Mouse (Mus musculus) forebrain, embryonic 10.5 days (tissue): ENCODE measurements around the gene Dlec1. TPM values are rescaled to one million over a fixed set of nuclear protein-coding genes. Genes with fewer than 3 reads are reported as not detected.
A peak's percentile ranks its signal among the peaks of the same experiment; 100 is the strongest.

Experiments
- DNase-seq: peaks from one replicate; pipeline ENCODE4 v3.0.0-alpha.2; 2017; ENCODE audit warnings: low spot score; ENCODE audit errors: extremely low spot score
- H3K27ac ChIP-seq: fragments of 300-500 bp; sonication (generic); 2 replicates; pipeline ENCODE4 v1.5.1; 2016; ENCODE audit warnings: mild to moderate bottlenecking
- H3K27me3 ChIP-seq: fragments of 300-500 bp; sonication (generic); 2 replicates; pipeline ENCODE4 v1.6.1; 2016; ENCODE audit warnings: mild to moderate bottlenecking; ENCODE audit not compliant: poor library complexity, severe bottlenecking
- H3K36me3 ChIP-seq: fragments of 300-500 bp; sonication (generic); replicated peaks from 2 replicates; pipeline ENCODE4 v1.6.1; 2016; ENCODE audit warnings: mild to moderate bottlenecking, moderate library complexity
- H3K4me1 ChIP-seq: fragments of 300-500 bp; sonication (generic); 2 replicates; pipeline ENCODE4 v1.6.1; 2016
- H3K4me3 ChIP-seq: fragments of 300-500 bp; sonication (generic); 2 replicates; pipeline ENCODE4 v1.5.1; 2016; ENCODE audit warnings: mild to moderate bottlenecking, moderate library complexity
- H3K9me3 ChIP-seq: fragments of 300-500 bp; sonication (generic); 2 replicates; pipeline ENCODE4 v1.6.1; 2016; ENCODE audit warnings: mild to moderate bottlenecking, moderate library complexity
- WGBS: fragments of 180-500 bp; shearing (Covaris S2); methylation state at CpG from one replicate; pipeline ENCODE4 v1.1.7; 2016; 5-methylcytosine and 5-hydroxymethylcytosine counted together
- polyA plus RNA-seq: library from polyadenylated mRNA; unstranded; fragments of >200 nt; fragmentation: Nextera tagmentation; extraction: Ambion mirVana; gene quantifications from 2 replicates; pipeline ENCODE4 v1.2.1, GENCODE M21; 2016

Gene Dlec1
- polyA plus RNA-seq = 1.1 and 2.1 TPM in 2 replicates

- peak within 1 kb of the TSS; percentile 68 for H3K27ac ChIP-seq
- 4% methylated on average over 44 of the region's 44 CpGs for WGBS
- H3K4me1 ChIP-seq = peaks cover 32% of the 10 kb centered on the region
- H3K4me3 ChIP-seq = peak within 1 kb of the TSS; percentile 76
- no peaks in the 10 kb centered on the region for H3K9me3 ChIP-seq
- peaks cover 19% of the 10 kb centered on the region for H3K27me3 ChIP-seq
- H3K36me3 ChIP-seq = no peaks in the 10 kb centered on the region
- DNase-seq = peak; percentile 82
These were observed at the start of gene Dlec1 for GRCm38 (mm10) chr9:119101992-119102782. TSS of gene Dlec1 (plus strand) at chr9:119102478.

- Histone ChIP-seq H3K9me3 (no peaks in the 10 kb centered on the region), H3K4me1 (peaks cover 41% of the 10 kb centered on the region), H3K27me3 (peaks cover 51% of the 10 kb centered on the region), H3K27ac (no peak overlapping the region), H3K4me3 (no peak overlapping the region), H3K36me3 (no peaks in the 10 kb centered on the region)
- DNase-seq = no peak
- 80% methylated on average over 9 of the region's 9 CpGs for WGBS
These were observed 48.2 kb upstream of the Dlec1 start for GRCm38 (mm10) chr9:119053964-119054576.

DNA sequence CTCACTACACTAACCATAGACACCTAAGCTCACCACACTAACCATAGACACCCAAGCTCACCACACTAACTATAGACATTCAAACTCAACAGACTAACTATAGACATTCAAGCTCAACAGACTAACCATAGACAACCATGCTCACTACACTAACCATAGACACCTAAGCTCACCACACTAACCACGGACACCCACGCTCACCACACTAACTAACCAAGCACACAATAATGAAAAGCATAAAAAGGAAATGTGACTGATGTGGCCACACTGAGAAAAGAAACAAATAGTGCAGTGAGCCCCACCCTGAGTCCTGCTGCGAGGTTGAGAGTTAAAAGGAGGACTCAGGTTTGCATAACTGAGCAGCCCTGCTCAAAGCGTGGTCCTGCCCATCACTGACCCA is 46.9 kb upstream of the Dlec1 start:
- DNase-seq = no peak
- no peaks in the 10 kb centered on the region for H3K9me3 ChIP-seq
- H3K36me3 ChIP-seq = no peaks in the 10 kb centered on the region
- no peak overlapping the region for H3K4me3 ChIP-seq
- H3K4me1 ChIP-seq = peaks cover 41% of the 10 kb centered on the region
- 89% methylated on average over 4 of the region's 4 CpGs for WGBS
- H3K27me3 ChIP-seq = peaks cover 51% of the 10 kb centered on the region
- no peak overlapping the region for H3K27ac ChIP-seq

- H3K27me3 ChIP-seq = peaks cover 25% of the 10 kb centered on the region
- no peaks in the 10 kb centered on the region for H3K9me3 ChIP-seq
- 81% methylated on average over 7 of the region's 7 CpGs for WGBS
- no peak for DNase-seq
- H3K27ac ChIP-seq = no peak overlapping the region
- H3K4me3 ChIP-seq = no peak overlapping the region
- peaks cover 33% of the 10 kb centered on the region for H3K4me1 ChIP-seq
- no peaks in the 10 kb centered on the region for H3K36me3 ChIP-seq
These were observed 44.0 kb upstream of the Dlec1 start for GRCm38 (mm10) chr9:119058245-119058644.

DNA sequence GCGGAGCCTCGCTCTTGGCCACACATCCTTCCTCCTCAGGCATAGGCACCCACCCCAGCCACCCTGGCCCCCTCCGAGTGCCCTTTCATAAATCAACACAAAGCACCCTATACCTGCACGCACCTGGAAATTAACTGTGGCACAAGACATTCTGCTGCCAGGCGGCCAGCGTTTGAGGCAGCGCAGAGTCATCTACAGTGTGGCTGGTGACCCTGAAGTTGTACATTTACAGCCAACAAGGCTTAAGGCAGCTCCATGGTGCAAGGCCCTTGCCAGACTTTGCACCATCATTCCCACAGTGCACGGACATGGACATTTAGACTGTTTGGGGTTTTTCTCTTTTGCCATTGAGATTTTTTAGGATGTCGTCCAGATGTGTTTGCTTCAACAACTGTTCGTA is 41.6 kb upstream of the Dlec1 start:
- H3K9me3 ChIP-seq = no peaks in the 10 kb centered on the region
- H3K27me3 ChIP-seq = peaks cover 6% of the 10 kb centered on the region; the same call in 1 of the 2 replicates
- no peak overlapping the region for H3K4me3 ChIP-seq
- peaks cover 30% of the 10 kb centered on the region for H3K4me1 ChIP-seq
- WGBS = 91% methylated on average over 10 of the region's 10 CpGs
- DNase-seq = no peak
- H3K36me3 ChIP-seq = no peaks in the 10 kb centered on the region
- H3K27ac ChIP-seq = no peak overlapping the region

- Histone ChIP-seq H3K9me3 (no peaks in the 10 kb centered on the region), H3K4me3 (no peak overlapping the region), H3K27ac (no peak overlapping the region), H3K27me3 (peaks cover 5% of the 10 kb centered on the region; the same call in 1 of the 2 replicates), H3K4me1 (peaks cover 23% of the 10 kb centered on the region), H3K36me3 (no peaks in the 10 kb centered on the region)
- no peak for DNase-seq
- 28% methylated on average over 19 of the region's 19 CpGs for WGBS
These were observed 39.1 kb upstream of the Dlec1 start for GRCm38 (mm10) chr9:119063036-119063644.

GRCm38 (mm10) chr9:119064296-119064695 is 38.0 kb upstream of the Dlec1 start:
- Histone ChIP-seq H3K4me1 (peaks cover 23% of the 10 kb centered on the region), H3K36me3 (no peaks in the 10 kb centered on the region), H3K9me3 (no peaks in the 10 kb centered on the region), H3K4me3 (no peak overlapping the region), H3K27me3 (0 out of 2 replicates have a peak, but pooled peaks cover 5% of the 10 kb centered on the region), H3K27ac (no peak overlapping the region)
- WGBS = 72% methylated on average over 4 of the region's 4 CpGs
- DNase-seq = no peak

- Histone ChIP-seq H3K9me3 (no peaks in the 10 kb centered on the region), H3K27me3 (0 out of 2 replicates have a peak, but pooled peaks cover 5% of the 10 kb centered on the region), H3K27ac (no peak overlapping the region), H3K4me3 (no peak overlapping the region), H3K4me1 (peaks cover 22% of the 10 kb centered on the region), H3K36me3 (peaks cover 16% of the 10 kb centered on the region)
- peak; percentile 73 for DNase-seq
- 5% methylated on average over 6 of the region's 6 CpGs for WGBS
These were observed 34.7 kb upstream of the Dlec1 start for GRCm38 (mm10) chr9:119067601-119068000.

DNA sequence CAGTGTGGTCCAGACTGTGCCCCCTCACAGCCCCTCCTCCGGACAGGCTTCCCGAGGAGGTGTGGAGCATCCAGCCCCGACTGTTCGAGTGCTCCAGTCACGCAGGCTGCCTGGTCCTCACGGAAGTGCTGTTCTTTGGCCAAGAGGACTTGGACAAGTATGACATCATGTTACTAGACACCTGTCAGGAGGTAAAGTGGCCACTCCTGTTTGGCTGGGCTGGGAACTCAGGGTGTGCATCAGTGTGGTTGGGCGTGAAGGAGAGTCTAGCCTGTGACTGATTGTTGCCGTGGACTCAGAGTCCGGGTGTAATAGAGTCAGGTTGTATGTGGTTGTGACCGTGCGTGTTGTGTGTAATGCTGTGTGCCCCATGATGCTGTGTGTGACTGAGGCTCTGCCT is 34.0 kb upstream of the Dlec1 start:
- Histone ChIP-seq H3K4me3 (no peak overlapping the region), H3K27me3 (0 out of 2 replicates have a peak, but pooled peaks cover 5% of the 10 kb centered on the region), H3K36me3 (peaks cover 16% of the 10 kb centered on the region), H3K27ac (no peak overlapping the region), H3K4me1 (peaks cover 16% of the 10 kb centered on the region), H3K9me3 (no peaks in the 10 kb centered on the region)
- DNase-seq = no peak
- WGBS = 90% methylated on average over 11 of the region's 11 CpGs

GRCm38 (mm10) chr9:119070173-119070825 is 32.0 kb upstream of the Dlec1 start:
- Histone ChIP-seq H3K27me3 (no peaks in the 10 kb centered on the region), H3K9me3 (no peaks in the 10 kb centered on the region), H3K4me1 (peaks cover 11% of the 10 kb centered on the region), H3K36me3 (peaks cover 28% of the 10 kb centered on the region), H3K4me3 (no peak overlapping the region), H3K27ac (no peak overlapping the region)
- DNase-seq = no peak
- 87% methylated on average over 13 of the region's 13 CpGs for WGBS

DNA sequence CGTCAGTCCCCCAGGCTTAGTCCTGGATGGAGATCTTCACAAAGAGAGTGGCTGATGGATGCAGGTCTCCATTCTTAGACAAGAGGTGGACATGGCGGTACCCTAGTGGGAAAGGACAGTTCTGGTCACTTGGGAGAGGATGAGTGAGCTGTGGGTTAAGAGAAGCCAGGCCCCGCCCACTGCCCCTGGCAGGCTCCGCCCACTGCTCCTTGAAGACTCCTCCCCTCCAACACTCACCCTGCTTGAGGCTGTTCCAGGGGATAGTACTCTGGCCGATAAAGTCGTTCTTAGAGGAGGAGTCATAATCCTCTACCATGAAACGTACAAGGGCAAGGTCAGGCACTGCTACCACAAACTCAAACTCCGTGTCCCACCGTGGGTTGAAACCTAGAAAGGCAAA is 30.5 kb upstream of the Dlec1 start:
- no peaks in the 10 kb centered on the region for H3K9me3 ChIP-seq
- H3K27ac ChIP-seq = no peak overlapping the region
- H3K4me3 ChIP-seq = no peak overlapping the region
- DNase-seq = no peak
- peaks cover 35% of the 10 kb centered on the region for H3K36me3 ChIP-seq
- peaks cover 11% of the 10 kb centered on the region for H3K4me1 ChIP-seq
- WGBS = 88% methylated on average over 9 of the region's 9 CpGs
- H3K27me3 ChIP-seq = no peaks in the 10 kb centered on the region

- H3K4me3 ChIP-seq = no peak overlapping the region
- peaks cover 41% of the 10 kb centered on the region for H3K36me3 ChIP-seq
- no peaks in the 10 kb centered on the region for H3K9me3 ChIP-seq
- no peaks in the 10 kb centered on the region for H3K27me3 ChIP-seq
- H3K27ac ChIP-seq = no peak overlapping the region
- peaks cover 5% of the 10 kb centered on the region; the same call in 1 of the 2 replicates for H3K4me1 ChIP-seq
- DNase-seq = no peak
- 88% methylated on average over 15 of the region's 15 CpGs for WGBS
These were observed 28.9 kb upstream of the Dlec1 start for GRCm38 (mm10) chr9:119073184-119073895.
